Mouse (Mus musculus): Measurements from ENCODE around the gene Ugt1a6a. TPM values are rescaled to one million over a fixed set of nuclear protein-coding genes. Genes with fewer than 3 reads are reported as not detected.

Ugt1a6a gene
- total and polyA plus RNA-seq, 3 experiments = not detected

GRCm38 (mm10) chr1:88260604-88261377, 126.2 kb downstream of the Ugt1a6a start:
- no peak for TF ChIP-seq MAZ (IDR thresholded peaks at IDR 0.05; ENCODE audit: low read depth, low read length)
- TF ChIP-seq USF2 (IDR thresholded peaks at IDR 0.05; ENCODE audit: borderline replicate concordance in 1 of 2, insufficient read depth in 1 of 2, low read depth in 1 of 2, low read length in 2 of 2) = no peak
- no peak for TF ChIP-seq TAL1 (IDR thresholded peaks at IDR 0.05; ENCODE audit: low read length)
- no peak for TF ChIP-seq UBTF (IDR thresholded peaks at IDR 0.05; ENCODE audit: borderline replicate concordance, insufficient read depth, low read depth, low read length)
- TF ChIP-seq RAD21 (IDR thresholded peaks at IDR 0.05; ENCODE audit: low read depth, low read length) = no peak
- no peak for TF ChIP-seq MYB (IDR thresholded peaks at IDR 0.05; ENCODE audit: low read depth, low read length)
- no peak for TF ChIP-seq KAT2A (conservative IDR thresholded peaks at IDR 0.05; ENCODE audit: low read depth, low read length)
- TF ChIP-seq MXI1 (IDR thresholded peaks at IDR 0.05; ENCODE audit: low read depth, low read length) = no peak
- no peak; the same call in 1 of the 2 replicates for TF ChIP-seq E2F4 (IDR thresholded peaks at IDR 0.05; ENCODE audit: borderline replicate concordance, low read depth, low read length)
- TF ChIP-seq MYC (IDR thresholded peaks at IDR 0.05; ENCODE audit: low read depth, low read length) = no peak
- Histone ChIP-seq H3K9ac (ENCODE audit: control insufficient read depth, low read depth, low read length, poor library complexity, severe bottlenecking) (no peak overlapping the region), H3K36me3 (ENCODE audit: control insufficient read depth in 1 of 2, insufficient read depth in 2 of 2, low read length in 2 of 2) (peaks cover 6 to 24% of the 10 kb centered on the region in 2 experiments), H3K79me2 (ENCODE audit: control insufficient read depth, insufficient read depth, low read length, poor library complexity) (no peaks in the 10 kb centered on the region), H3K27me3 (ENCODE audit: control insufficient read depth in 1 of 2, insufficient read depth in 2 of 2, low read length in 2 of 2) (no peaks in the 10 kb centered on the region), H3K9me3 (replicated peaks; ENCODE audit: insufficient read depth, low read length) (no peaks in the 10 kb centered on the region), H3K4me1 (ENCODE audit: control insufficient read depth in 1 of 2, insufficient read depth in 2 of 2, low read length in 2 of 2) (peaks cover 7 to 17% of the 10 kb centered on the region in 2 experiments), H3K4me3 (ENCODE audit: control insufficient read depth in 1 of 2, insufficient read depth in 1 of 2, low read depth in 2 of 2, low read length in 2 of 2) (no peak overlapping the region), H3K27ac (ENCODE audit: control insufficient read depth, low read depth, low read length) (no peak overlapping the region)
- no peak for DNase-seq (ENCODE audit: low read depth, low spot score)

GRCm38 (mm10) chr1:88261706-88262105, 127.1 kb downstream of the Ugt1a6a start:
- Histone ChIP-seq H3K27ac (ENCODE audit: control insufficient read depth, low read depth, low read length) (peak overlapping the region; percentile 31; the same call in 1 of the 2 replicates), H3K27me3 (ENCODE audit: control insufficient read depth in 1 of 2, insufficient read depth in 2 of 2, low read length in 2 of 2) (no peaks in the 10 kb centered on the region), H3K36me3 (ENCODE audit: control insufficient read depth in 1 of 2, insufficient read depth in 2 of 2, low read length in 2 of 2) (peaks cover 14 to 24% of the 10 kb centered on the region in 2 experiments), H3K4me3 (ENCODE audit: control insufficient read depth in 1 of 2, insufficient read depth in 1 of 2, low read depth in 2 of 2, low read length in 2 of 2) (no peak overlapping the region), H3K79me2 (ENCODE audit: control insufficient read depth, insufficient read depth, low read length, poor library complexity) (no peaks in the 10 kb centered on the region), H3K4me1 (ENCODE audit: control insufficient read depth in 1 of 2, insufficient read depth in 2 of 2, low read length in 2 of 2) (peaks cover 7 to 17% of the 10 kb centered on the region in 2 experiments), H3K9me3 (replicated peaks; ENCODE audit: insufficient read depth, low read length) (no peaks in the 10 kb centered on the region), H3K9ac (ENCODE audit: control insufficient read depth, low read depth, low read length, poor library complexity, severe bottlenecking) (no peak overlapping the region)
- TF ChIP-seq ZMIZ1 (IDR thresholded peaks at IDR 0.05; ENCODE audit: low read depth, low read length) (peak; percentile 61; the same call in 1 of the 2 replicates), USF1 (IDR thresholded peaks at IDR 0.05; ENCODE audit: low read depth, low read length) (no peak), NELFE (IDR thresholded peaks at IDR 0.05; ENCODE audit: low read depth, low read length) (peak; percentile 20; the same call in 1 of the 2 replicates), MAX (IDR thresholded peaks at IDR 0.05; ENCODE audit: low read length) (0 out of 2 replicates have a peak, but pooled peaks have one; percentile 1), SMC3 (IDR thresholded peaks at IDR 0.05; ENCODE audit: low read depth, low read length) (peak; percentile 13; the same call in 1 of the 2 replicates), CHD2 (IDR thresholded peaks at IDR 0.05; ENCODE audit: low read length) (no peak), EP300 (IDR thresholded peaks at IDR 0.05; ENCODE audit: low read depth in 1 of 2, low read length in 2 of 2) (0 out of 4 replicates have a peak, but pooled peaks of 1 of the 2 experiments have one; percentile 5)
- DNase-seq (ENCODE audit: low read depth, low spot score) = peak; percentile 49
